Mouse (Mus musculus): ENCODE results near the gene 4930578C19Rik. TPM values are rescaled to one million over a fixed set of nuclear protein-coding genes. Genes with fewer than 3 reads are reported as not detected.
"Not testable (repeated sequence)": the region's sequence is repeated elsewhere in the genome, so short reads cannot be mapped to it uniquely, and the experiment has no call there.

The 4930578C19Rik gene
- polyA plus RNA-seq, 1 experiment from 2014 or later = not detected

- no peak for ATAC-seq (replicated peaks; ENCODE audit: low FRiP score)
- Histone ChIP-seq H3K4me3 (ENCODE audit: low read depth, low read length) (no peak overlapping the region), H3K27me3 (replicated peaks; ENCODE audit: control insufficient read depth, insufficient read depth, low read length) (no peaks in the 10 kb centered on the region), H3K4me2 (no peak overlapping the region), H3K9ac (ENCODE audit: low read depth, low read length) (no peak overlapping the region), H3K9me3 (ENCODE audit: control insufficient read depth, low read length) (no peaks in the 10 kb centered on the region), H3K4me1 (replicated peaks; ENCODE audit: control insufficient read depth, insufficient read depth, low read length) (no peaks in the 10 kb centered on the region), H3K27ac (ENCODE audit: low read depth, low read length) (no peak overlapping the region), H3K36me3 (ENCODE audit: control insufficient read depth, insufficient read depth, low read length) (no peaks in the 10 kb centered on the region)
- DNase-seq (ENCODE audit: low spot score) = no peak
- 88% methylated on average over 2 of the region's 2 CpGs for WGBS
These were observed 46.6 kb downstream of the 4930578C19Rik start for GRCm38 (mm10) chrX:18414560-18414959.

- H3K27ac ChIP-seq (ENCODE audit: low read depth, low read length) = no peak overlapping the region
- H3K36me3 ChIP-seq (ENCODE audit: control insufficient read depth, insufficient read depth, low read length) = no peaks in the 10 kb centered on the region
- WGBS = 77% methylated on average over 10 of the region's 10 CpGs
- ATAC-seq (replicated peaks; ENCODE audit: low FRiP score) (no peak), DNase-seq (ENCODE audit: low spot score) (no peak)
- H3K9me3 ChIP-seq (ENCODE audit: control insufficient read depth, low read length) = no peaks in the 10 kb centered on the region
- no peaks in the 10 kb centered on the region for H3K4me1 ChIP-seq (replicated peaks; ENCODE audit: control insufficient read depth, insufficient read depth, low read length)
- no peaks in the 10 kb centered on the region for H3K27me3 ChIP-seq (replicated peaks; ENCODE audit: control insufficient read depth, insufficient read depth, low read length)
- H3K4me3 ChIP-seq (ENCODE audit: low read depth, low read length) = no peak overlapping the region
- no peak overlapping the region for H3K4me2 ChIP-seq
- H3K9ac ChIP-seq (ENCODE audit: low read depth, low read length) = no peak overlapping the region
These were observed 49.9 kb downstream of the 4930578C19Rik start for GRCm38 (mm10) chrX:18411071-18411840.

- WGBS = 70% methylated on average over 2 of the region's 2 CpGs
- Histone ChIP-seq H3K4me2 (no peak overlapping the region), H3K27me3 (replicated peaks; ENCODE audit: control insufficient read depth, insufficient read depth, low read length) (no peaks in the 10 kb centered on the region)
These were observed 51.6 kb downstream of the 4930578C19Rik start for GRCm38 (mm10) chrX:18409598-18409997.

GRCm38 (mm10) chrX:18402296-18402695 lies 58.9 kb downstream of the 4930578C19Rik start:
- Histone ChIP-seq H3K27me3 (replicated peaks; ENCODE audit: control insufficient read depth, insufficient read depth, low read length) (no peaks in the 10 kb centered on the region), H3K4me1 (replicated peaks; ENCODE audit: control insufficient read depth, insufficient read depth, low read length) (no peaks in the 10 kb centered on the region), H3K4me2 (no peak overlapping the region), H3K9me3 (ENCODE audit: control insufficient read depth, low read length) (no peaks in the 10 kb centered on the region), H3K36me3 (ENCODE audit: control insufficient read depth, insufficient read depth, low read length) (no peaks in the 10 kb centered on the region), H3K9ac (ENCODE audit: low read depth, low read length) (no peak overlapping the region), H3K4me3 (ENCODE audit: low read depth, low read length) (no peak overlapping the region), H3K27ac (ENCODE audit: low read depth, low read length) (no peak overlapping the region)
- WGBS = 51% methylated on average over 10 of the region's 10 CpGs
- ATAC-seq (replicated peaks; ENCODE audit: low FRiP score) = no peak
- no peak for DNase-seq (ENCODE audit: low spot score)

More at GRCm38 (mm10) chrX:18409598-18409997, 51.6 kb downstream of the 4930578C19Rik start:
- Histone ChIP-seq H3K36me3 (ENCODE audit: control insufficient read depth, insufficient read depth, low read length) (no peaks in the 10 kb centered on the region), H3K4me1 (replicated peaks; ENCODE audit: control insufficient read depth, insufficient read depth, low read length) (no peaks in the 10 kb centered on the region), H3K27ac (ENCODE audit: low read depth, low read length) (no peak overlapping the region), H3K9ac (ENCODE audit: low read depth, low read length) (no peak overlapping the region), H3K4me3 (ENCODE audit: low read depth, low read length) (no peak overlapping the region), H3K9me3 (ENCODE audit: control insufficient read depth, low read length) (no peaks in the 10 kb centered on the region)
- no peak for ATAC-seq (replicated peaks; ENCODE audit: low FRiP score)
- DNase-seq (ENCODE audit: low spot score) = no peak

GRCm38 (mm10) chrX:18396700-18397099 lies 64.5 kb downstream of the 4930578C19Rik start:
- WGBS = 77% methylated on average over 2 of the region's 2 CpGs
- DNase-seq (ENCODE audit: low spot score) (no peak), ATAC-seq (replicated peaks; ENCODE audit: low FRiP score) (no peak)
- H3K27me3 ChIP-seq (replicated peaks; ENCODE audit: control insufficient read depth, insufficient read depth, low read length) = no peaks in the 10 kb centered on the region
- H3K9me3 ChIP-seq (ENCODE audit: control insufficient read depth, low read length) = no peaks in the 10 kb centered on the region
- no peak overlapping the region for H3K9ac ChIP-seq (ENCODE audit: low read depth, low read length)
- H3K36me3 ChIP-seq (ENCODE audit: control insufficient read depth, insufficient read depth, low read length) = no peaks in the 10 kb centered on the region
- no peak overlapping the region for H3K27ac ChIP-seq (ENCODE audit: low read depth, low read length)
- no peaks in the 10 kb centered on the region for H3K4me1 ChIP-seq (replicated peaks; ENCODE audit: control insufficient read depth, insufficient read depth, low read length)
- no peak overlapping the region for H3K4me3 ChIP-seq (ENCODE audit: low read depth, low read length)
- no peak overlapping the region for H3K4me2 ChIP-seq

GRCm38 (mm10) chrX:18384181-18384580 lies 77.0 kb downstream of the 4930578C19Rik start:
- 80% methylated on average over 5 of the region's 5 CpGs for WGBS
- not testable (repeated sequence) for ATAC-seq (replicated peaks; ENCODE audit: low FRiP score)

More at GRCm38 (mm10) chrX:18384181-18384580, 77.0 kb downstream of the 4930578C19Rik start:
- not testable (repeated sequence) for H3K27ac ChIP-seq (ENCODE audit: low read depth, low read length); DNase-seq (ENCODE audit: low spot score); H3K4me1 ChIP-seq (replicated peaks; ENCODE audit: control insufficient read depth, insufficient read depth, low read length); H3K9ac ChIP-seq (ENCODE audit: low read depth, low read length); H3K4me2 ChIP-seq; H3K36me3 ChIP-seq (ENCODE audit: control insufficient read depth, insufficient read depth, low read length); H3K4me3 ChIP-seq (ENCODE audit: low read depth, low read length); H3K9me3 ChIP-seq (ENCODE audit: control insufficient read depth, low read length); H3K27me3 ChIP-seq (replicated peaks; ENCODE audit: control insufficient read depth, insufficient read depth, low read length)

All from liver, embryonic 11.5 days (tissue).